ENCODE assay signal across 11 mouse cellular contexts in genomic region chr10:13172798-13173221, GRCm38 (mm10). TPM values are rescaled to one million over a fixed set of nuclear protein-coding genes. Genes with fewer than 3 reads are reported as not detected.
DNase-seq lines count a peak whose midpoint lies in the region; ATAC-seq lines count a peak whose summit lies in the region.
"Had no signal": no experiment of that assay in that cellular context is flagged by ENCODE, and none has a peak within 500 bp of the region (broad histone marks: within the 10 kb centered on the region; RNA-seq: fewer than 3 reads in every experiment).

No protein-coding gene starts in this region.

- no peak; the same call in 1 of the 2 replicates for ATAC-seq in hindbrain, embryonic 12.5 days (ENCODE audit: low FRiP score)
- peak; percentile 43; the same call in 1 of the 2 replicates for ATAC-seq in hindbrain, embryonic 16.5 days
- ATAC-seq: inflammation-experienced regulatory T-cells, adult 6 months had no signal

- DNase-seq in hindbrain, embryonic 10.5 days (ENCODE audit: low spot score): no peak
- DNase-seq in MN1 (ENCODE audit: low spot score): peak; percentile 38
- DNase-seq in fibroblast of lung, adult 2 months (ENCODE audit: low read depth): peak; percentile 51
- DNase-seq in layer of hippocampus, postnatal 10 days (ENCODE audit: low spot score in 2 of 2): no peak
- DNase-seq in spleen, postnatal 4 days (ENCODE audit: low spot score in 2 of 2): no peak
- no peak for DNase-seq in spleen, adult 18-20 months
- DNase-seq: lung, postnatal 14 days had no signal

- WGBS in hindbrain, embryonic 10.5 days: 68% methylated on average over 10 of the region's 10 CpGs
- 48% methylated on average over 10 of the region's 10 CpGs for WGBS in hindbrain, embryonic 12.5 days
- 62% methylated on average over 10 of the region's 10 CpGs for WGBS in hindbrain, embryonic 16.5 days

- H3K36me3 ChIP-seq in hindbrain, embryonic 10.5 days: peaks cover 24% of the 10 kb centered on the region
- H3K36me3 ChIP-seq in hindbrain, embryonic 12.5 days: peaks cover 19% of the 10 kb centered on the region
- H3K36me3 ChIP-seq in hindbrain, embryonic 16.5 days (ENCODE audit: control insufficient read depth, insufficient read depth, low read length): no peaks in the 10 kb centered on the region; the same call in 1 of the 2 replicates

- H3K9ac ChIP-seq in hindbrain, embryonic 12.5 days: no peak overlapping the region
- H3K9ac ChIP-seq in hindbrain, embryonic 16.5 days (ENCODE audit: low read depth, low read length): no peak overlapping the region

- peak overlapping the region; percentile 59 for H3K27ac ChIP-seq in hindbrain, embryonic 10.5 days
- H3K27ac ChIP-seq in hindbrain, embryonic 12.5 days: no peak overlapping the region
- H3K27ac ChIP-seq in hindbrain, embryonic 16.5 days (ENCODE audit: low read depth, low read length): no peak overlapping the region

- H3K4me2 ChIP-seq in hindbrain, embryonic 12.5 days (replicated peaks): no peak overlapping the region
- H3K4me2 ChIP-seq in hindbrain, embryonic 16.5 days (ENCODE audit: low read length): no peak overlapping the region

- peaks cover 17% of the 10 kb centered on the region for H3K4me1 ChIP-seq in hindbrain, embryonic 10.5 days (replicated peaks)
- H3K4me1 ChIP-seq in hindbrain, embryonic 12.5 days: peaks cover 8% of the 10 kb centered on the region
- H3K4me1 ChIP-seq in hindbrain, embryonic 16.5 days (ENCODE audit: control insufficient read depth, insufficient read depth, low read depth, low read length): 0 out of 2 replicates have a peak, but pooled peaks cover 2% of the 10 kb centered on the region

- no peak overlapping the region for H3K4me3 ChIP-seq in hindbrain, embryonic 10.5 days
- H3K4me3 ChIP-seq in hindbrain, embryonic 12.5 days: no peak overlapping the region
- no peak overlapping the region for H3K4me3 ChIP-seq in hindbrain, embryonic 16.5 days (ENCODE audit: low read length)

- no peaks in the 10 kb centered on the region for H3K9me3 ChIP-seq in hindbrain, embryonic 10.5 days
- H3K9me3 ChIP-seq in hindbrain, embryonic 12.5 days (replicated peaks): no peaks in the 10 kb centered on the region
- H3K9me3 ChIP-seq in hindbrain, embryonic 16.5 days (ENCODE audit: control insufficient read depth, low read length): no peaks in the 10 kb centered on the region

- no peaks in the 10 kb centered on the region for H3K27me3 ChIP-seq in hindbrain, embryonic 10.5 days (ENCODE audit: insufficient read depth, poor library complexity, severe bottlenecking)
- no peaks in the 10 kb centered on the region for H3K27me3 ChIP-seq in hindbrain, embryonic 12.5 days
- no peaks in the 10 kb centered on the region for H3K27me3 ChIP-seq in hindbrain, embryonic 16.5 days (replicated peaks; ENCODE audit: control insufficient read depth, insufficient read depth, low read length)
- H3K27me3 ChIP-seq: CH12.LX had no signal

RNA-seq across cellular contexts. Expression of gene Zc2hc1b, which starts 5.0 kb away (rescaled TPM):
- polyA plus RNA-seq in hindbrain, embryonic 10.5 days (2016; fragmentation: Nextera tagmentation; extraction: Ambion mirVana): not detected in 2 replicates
- not detected in 2 replicates for polyA plus RNA-seq in hindbrain, embryonic 12.5 days (2016; fragmentation: Nextera tagmentation; extraction: Ambion mirVana)
- not detected in 2 replicates for polyA plus RNA-seq in hindbrain, embryonic 16.5 days (2015; fragmentation: Nextera tagmentation; extraction: Ambion mirVana)
- not detected for total RNA-seq in layer of hippocampus, postnatal 10 days (2021)
- total RNA-seq: CH12.LX had no signal
- polyA plus RNA-seq: inflammation-experienced regulatory T-cells, adult 6 months had no signal

RNA-seq across cellular contexts. Expression of gene Ltv1, which starts 20.2 kb away (rescaled TPM):
- polyA plus RNA-seq in hindbrain, embryonic 10.5 days (2016; fragmentation: Nextera tagmentation; extraction: Ambion mirVana): 56.2 and 66.4 TPM in 2 replicates
- 47.1 and 48.0 TPM in 2 replicates for polyA plus RNA-seq in hindbrain, embryonic 12.5 days (2016; fragmentation: Nextera tagmentation; extraction: Ambion mirVana)
- 30.8 and 36.0 TPM in 2 replicates for polyA plus RNA-seq in hindbrain, embryonic 16.5 days (2015; fragmentation: Nextera tagmentation; extraction: Ambion mirVana)
- total RNA-seq in layer of hippocampus, postnatal 10 days (2021): 10 to 100 TPM; 21.6 to 26.2 TPM

Comparison
In these comparisons a context has a peak if more than half of its experiments do, and no peak if none do; other contexts are left out.
1. DNase-seq: peak in MN1 (single experiment) and fibroblast of lung, adult 2 months (single experiment); none in hindbrain, embryonic 10.5 days (single experiment), layer of hippocampus, postnatal 10 days (0 of 2), spleen, postnatal 4 days (0 of 2) and spleen, adult 18-20 months (0 of 2).